Mouse (Mus musculus) lung, embryonic 16.5 days (tissue): ENCODE measurements around the gene Hc. TPM values are rescaled to one million over a fixed set of nuclear protein-coding genes. Genes with fewer than 3 reads are reported as not detected.

Experiments
- ATAC-seq: fragments of 200-750 bp; cut with Nextera tagmentation; 2 replicates; pipeline ENCODE4 v1.8.0; 2017; ENCODE audit warnings: low read depth, mild to moderate bottlenecking, moderate library complexity
- H3K27ac ChIP-seq: fragments of 300-500 bp; sonication (generic); 2 replicates; pipeline ENCODE4 v1.5.1; 2014; ENCODE audit warnings: mild to moderate bottlenecking, control low read depth, low read length
- H3K27me3 ChIP-seq: fragments of 300-500 bp; sonication (generic); 2 replicates; pipeline ENCODE4 v1.6.1; 2014; ENCODE audit warnings: low read depth, low read length, mixed read lengths; ENCODE audit not compliant: control insufficient read depth, insufficient read depth
- H3K36me3 ChIP-seq: fragments of 300-500 bp; sonication (generic); 2 replicates; pipeline ENCODE4 v1.6.1; 2014; ENCODE audit warnings: low read length; ENCODE audit not compliant: control insufficient read depth, insufficient read depth
- H3K4me1 ChIP-seq: fragments of 300-500 bp; sonication (generic); replicated peaks from 2 replicates; pipeline ENCODE4 v1.6.1; 2014; ENCODE audit warnings: low read length, mixed read lengths; ENCODE audit not compliant: control insufficient read depth, insufficient read depth
- H3K4me2 ChIP-seq: fragments of 300-500 bp; sonication (generic); 2 replicates; pipeline ENCODE4 v1.6.1; 2014; ENCODE audit warnings: low read depth, low read length, control low read depth
- H3K4me3 ChIP-seq: fragments of 300-500 bp; sonication (generic); 2 replicates; pipeline ENCODE4 v1.5.1; 2014; ENCODE audit warnings: mild to moderate bottlenecking, low read length, control low read depth
- H3K9ac ChIP-seq: fragments of 300-500 bp; sonication (generic); 2 replicates; pipeline ENCODE4 v1.6.1; 2014; ENCODE audit warnings: low read length, control low read depth
- H3K9me3 ChIP-seq: fragments of 300-500 bp; sonication (generic); 2 replicates; pipeline ENCODE4 v1.6.1; 2016; ENCODE audit warnings: low read length; ENCODE audit not compliant: control insufficient read depth
- WGBS: fragments of 180-500 bp; shearing (Covaris S2); extraction: QIAGEN DNeasy Blood & Tissue Kit; methylation state at CpG from one replicate; pipeline ENCODE4 v1.1.7; 2014; 5-methylcytosine and 5-hydroxymethylcytosine counted together
- polyA plus RNA-seq: library from polyadenylated mRNA; unstranded; fragments of >200 nt; fragmentation: Nextera tagmentation; extraction: Ambion mirVana; gene quantifications from 2 replicates; pipeline ENCODE4 v1.2.1, GENCODE M21; 2015

The Hc gene
- 2.4 and 4.2 TPM in 2 replicates for polyA plus RNA-seq

- 44% methylated on average over 5 of the region's 5 CpGs for WGBS
- Histone ChIP-seq H3K9me3 (no peaks in the 10 kb centered on the region), H3K4me1 (peaks cover 6% of the 10 kb centered on the region), H3K27me3 (no peaks in the 10 kb centered on the region), H3K9ac (peak within 1 kb of the TSS; percentile 24; the same call in 1 of the 2 replicates), H3K4me2 (peak within 1 kb of the TSS; percentile 21; the same call in 1 of the 2 replicates), H3K36me3 (no peaks in the 10 kb centered on the region), H3K4me3 (peak within 1 kb of the TSS; percentile 19; the same call in 1 of the 2 replicates), H3K27ac (0 out of 2 replicates have a peak within 1 kb of the TSS, but pooled peaks have one; percentile 13)
- ATAC-seq, result no peak
Measured at GRCm38 (mm10) chr2:35061338-35061737, at the start of gene Hc. TSS of gene Hc (minus strand) at chr2:35061438.

GRCm38 (mm10) chr2:35110521-35110920 is 49.3 kb upstream of the Hc start:
- H3K27me3 ChIP-seq, result no peaks in the 10 kb centered on the region
- H3K27ac ChIP-seq, result no peak overlapping the region
- ATAC-seq, result no peak
- peak overlapping the region; percentile 27; the same call in 1 of the 2 replicates for H3K4me2 ChIP-seq
- peaks cover 4% of the 10 kb centered on the region for H3K4me1 ChIP-seq
- H3K9me3 ChIP-seq, result no peaks in the 10 kb centered on the region
- no peak overlapping the region for H3K9ac ChIP-seq
- H3K4me3 ChIP-seq, result peak overlapping the region; percentile 10; the same call in 1 of the 2 replicates
- no peaks in the 10 kb centered on the region for H3K36me3 ChIP-seq
- 70% methylated on average over 2 of the region's 2 CpGs for WGBS

- WGBS, result 1% methylated on average over 13 of the region's 13 CpGs
- H3K4me2 ChIP-seq, result peak overlapping the region; percentile 65
- peak overlapping the region; percentile 86 for H3K27ac ChIP-seq
- H3K4me1 ChIP-seq, result peaks cover 4% of the 10 kb centered on the region
- no peak for ATAC-seq
- H3K9me3 ChIP-seq, result no peaks in the 10 kb centered on the region
- no peaks in the 10 kb centered on the region for H3K36me3 ChIP-seq
- H3K27me3 ChIP-seq, result no peaks in the 10 kb centered on the region
- H3K9ac ChIP-seq, result peak overlapping the region; percentile 77
- peak overlapping the region; percentile 82 for H3K4me3 ChIP-seq
Measured at GRCm38 (mm10) chr2:35109924-35110304, 48.7 kb upstream of the Hc start.

- under 1% methylated on average over 57 of the region's 62 CpGs for whole genome bisulfite sequencing
- Histone ChIP-seq H3K27ac (peak within 1 kb of the TSS; percentile 86), H3K9ac (peak within 1 kb of the TSS; percentile 77), H3K4me1 (peaks cover 4% of the 10 kb centered on the region), H3K36me3 (no peaks in the 10 kb centered on the region), H3K4me2 (peak within 1 kb of the TSS; percentile 65), H3K4me3 (peak within 1 kb of the TSS; percentile 82), H3K9me3 (no peaks in the 10 kb centered on the region), H3K27me3 (no peaks in the 10 kb centered on the region)
- peak; percentile 97 for ATAC-seq
Measured at GRCm38 (mm10) chr2:35109141-35109923, 48.1 kb upstream of the Hc start, which contains the start of gene Cntrl. TSS of gene Cntrl (plus strand) at chr2:35109492.

GRCm38 (mm10) chr2:35108712-35109111 is 47.5 kb upstream of the Hc start:
- H3K36me3 ChIP-seq, result no peaks in the 10 kb centered on the region
- peak overlapping the region; percentile 65 for H3K4me2 ChIP-seq
- H3K4me3 ChIP-seq, result peak overlapping the region; percentile 82
- peak overlapping the region; percentile 86 for H3K27ac ChIP-seq
- H3K9ac ChIP-seq, result peak overlapping the region; percentile 77
- H3K9me3 ChIP-seq, result no peaks in the 10 kb centered on the region
- peak; percentile 63 for ATAC-seq
- 19% methylated on average over 3 of the region's 3 CpGs for WGBS
- H3K4me1 ChIP-seq, result peaks cover 4% of the 10 kb centered on the region
- H3K27me3 ChIP-seq, result no peaks in the 10 kb centered on the region

GRCm38 (mm10) chr2:35107984-35108635 is 46.9 kb upstream of the Hc start:
- Histone ChIP-seq H3K4me2 (no peak overlapping the region), H3K4me3 (no peak overlapping the region), H3K9me3 (no peaks in the 10 kb centered on the region), H3K36me3 (no peaks in the 10 kb centered on the region), H3K9ac (no peak overlapping the region), H3K27me3 (no peaks in the 10 kb centered on the region), H3K27ac (no peak overlapping the region), H3K4me1 (peaks cover 4% of the 10 kb centered on the region)
- no peak for ATAC-seq
- 49% methylated on average over 5 of the region's 5 CpGs for WGBS

- WGBS, result 53% methylated on average over 3 of the region's 3 CpGs
- Histone ChIP-seq H3K4me3 (no peak overlapping the region), H3K27me3 (no peaks in the 10 kb centered on the region), H3K36me3 (no peaks in the 10 kb centered on the region), H3K27ac (no peak overlapping the region), H3K9ac (no peak overlapping the region), H3K4me2 (no peak overlapping the region), H3K9me3 (no peaks in the 10 kb centered on the region), H3K4me1 (peaks cover 4% of the 10 kb centered on the region; the same call in 1 of the 2 replicates)
- no peak for ATAC-seq
Measured at GRCm38 (mm10) chr2:35104843-35105242, 43.6 kb upstream of the Hc start.

- Histone ChIP-seq H3K9ac (no peak overlapping the region), H3K9me3 (no peaks in the 10 kb centered on the region), H3K4me3 (no peak overlapping the region), H3K27ac (no peak overlapping the region), H3K36me3 (no peaks in the 10 kb centered on the region), H3K4me2 (no peak overlapping the region), H3K4me1 (peaks cover under 1% of the 10 kb centered on the region; the same call in 1 of the 2 replicates), H3K27me3 (no peaks in the 10 kb centered on the region)
- no peak for ATAC-seq
- 34% methylated on average over 5 of the region's 5 CpGs for WGBS
Measured at GRCm38 (mm10) chr2:35103558-35103957, 42.3 kb upstream of the Hc start.

GRCm38 (mm10) chr2:35102777-35103176 is 41.5 kb upstream of the Hc start:
- no peaks in the 10 kb centered on the region for H3K36me3 ChIP-seq
- H3K4me3 ChIP-seq, result no peak overlapping the region
- ATAC-seq, result no peak
- no peaks in the 10 kb centered on the region for H3K4me1 ChIP-seq
- no peak overlapping the region for H3K27ac ChIP-seq
- no peak overlapping the region for H3K4me2 ChIP-seq
- no peaks in the 10 kb centered on the region for H3K27me3 ChIP-seq
- H3K9ac ChIP-seq, result no peak overlapping the region
- H3K9me3 ChIP-seq, result 0 out of 2 replicates have a peak, but pooled peaks cover 3% of the 10 kb centered on the region
